Mouse (Mus musculus) gastrocnemius, postnatal 10 days (tissue): Measurements from ENCODE around the gene Bcl11a. TPM values are rescaled to one million over a fixed set of nuclear protein-coding genes. Genes with fewer than 3 reads are reported as not detected.

Source experiments
- DNase-seq: peaks from one replicate; pipeline ENCODE4 v3.0.0; 2021; ENCODE audit warnings: mixed read lengths
- total RNA-seq, 2 experiments: library from RNA; stranded (reverse); gene quantifications; 2 replicates each; pipeline ENCODE4 v1.2.3; 2021

Bcl11a gene
- total RNA-seq, 2 experiments from 2014 or later, result 0.54 to 0.97 TPM

DNA sequence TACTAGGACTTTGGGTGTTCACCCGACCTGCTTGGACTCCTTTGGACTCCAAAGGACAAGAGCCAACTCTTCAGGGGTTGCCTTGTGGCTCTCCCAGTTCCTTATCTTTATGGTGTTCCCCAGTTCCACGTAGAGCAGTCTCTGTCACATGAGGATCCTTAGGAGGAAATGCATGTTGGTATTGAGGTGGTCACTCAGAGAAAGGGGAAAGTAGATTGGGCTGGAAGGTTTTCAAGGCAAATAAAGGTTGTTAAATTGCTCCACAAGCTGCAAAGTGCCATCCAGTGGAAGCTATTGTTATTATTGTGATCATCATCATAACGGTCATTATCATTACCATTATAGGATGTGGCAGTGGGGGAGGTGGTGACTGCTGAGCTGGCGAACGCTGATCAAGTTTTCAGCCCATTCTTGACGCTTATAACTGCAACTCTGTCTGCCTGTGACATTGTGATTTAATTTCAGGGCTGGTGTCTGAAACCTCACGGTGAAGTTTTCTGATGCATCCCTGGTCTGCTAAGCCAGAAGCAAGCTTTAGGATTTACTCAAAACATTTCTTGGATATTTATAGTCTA is 52.4 kb downstream of the Bcl11a start:
- no peak for DNase-seq

DNA sequence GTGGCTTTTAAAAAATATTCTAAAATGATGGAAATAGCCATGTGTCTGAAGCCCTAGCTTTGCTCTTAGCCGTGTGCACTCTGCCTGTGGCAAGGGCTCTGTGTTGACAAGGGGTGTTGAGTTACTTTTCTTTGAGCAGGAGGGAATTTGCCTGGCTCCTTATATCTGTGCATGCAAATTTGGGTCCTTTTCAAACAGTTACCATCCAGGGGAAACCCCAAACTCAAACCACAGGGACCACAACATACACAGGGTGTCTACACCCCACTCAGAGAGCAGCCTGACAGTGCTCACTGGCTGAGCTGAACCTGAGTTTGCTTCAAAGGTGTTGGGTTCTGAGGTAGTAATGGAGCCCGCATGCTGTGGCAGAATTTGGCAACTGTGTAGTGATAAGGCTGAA is 54.0 kb downstream of the Bcl11a start:
- no peak for DNase-seq

DNA sequence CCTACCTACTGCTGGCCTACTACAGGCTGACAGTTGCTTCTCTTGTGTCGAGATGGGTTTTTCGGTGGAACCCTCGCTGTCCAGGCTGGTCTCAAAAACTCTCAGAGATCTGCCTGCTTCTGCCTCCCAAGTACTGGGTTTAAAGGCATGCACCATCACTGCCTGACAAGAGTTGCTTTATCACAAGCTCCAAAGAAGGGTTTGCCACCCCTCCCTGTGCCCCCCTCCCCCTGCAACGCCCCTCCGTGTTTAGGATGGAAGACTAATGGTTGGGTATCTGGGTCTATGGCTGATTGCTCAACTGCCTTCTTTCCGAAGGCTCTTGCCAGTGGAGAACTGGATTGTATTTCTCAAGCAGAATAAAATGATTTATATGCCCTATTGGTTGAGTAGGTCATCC is 54.5 kb downstream of the Bcl11a start:
- DNase-seq, result no peak

DNA sequence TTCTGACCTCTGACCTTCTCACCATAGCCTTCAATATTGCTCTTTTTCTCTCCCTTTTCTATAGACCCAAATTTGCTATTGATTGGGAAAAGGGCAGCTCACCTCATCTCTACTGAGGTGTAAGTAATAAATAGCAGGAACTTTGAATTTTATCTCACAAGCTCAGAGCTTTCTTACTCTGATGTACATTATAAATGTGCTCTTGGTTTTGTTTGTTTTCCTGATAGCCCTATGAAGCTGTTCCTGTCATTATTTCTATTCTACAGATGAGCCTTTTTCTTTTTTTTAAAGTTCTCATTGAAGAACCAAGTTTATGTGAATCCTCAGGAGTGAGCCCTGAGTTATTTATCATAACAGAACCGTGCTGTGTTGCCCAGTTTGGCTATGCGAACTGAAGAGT is 55.0 kb downstream of the Bcl11a start:
- DNase-seq, result no peak

DNA sequence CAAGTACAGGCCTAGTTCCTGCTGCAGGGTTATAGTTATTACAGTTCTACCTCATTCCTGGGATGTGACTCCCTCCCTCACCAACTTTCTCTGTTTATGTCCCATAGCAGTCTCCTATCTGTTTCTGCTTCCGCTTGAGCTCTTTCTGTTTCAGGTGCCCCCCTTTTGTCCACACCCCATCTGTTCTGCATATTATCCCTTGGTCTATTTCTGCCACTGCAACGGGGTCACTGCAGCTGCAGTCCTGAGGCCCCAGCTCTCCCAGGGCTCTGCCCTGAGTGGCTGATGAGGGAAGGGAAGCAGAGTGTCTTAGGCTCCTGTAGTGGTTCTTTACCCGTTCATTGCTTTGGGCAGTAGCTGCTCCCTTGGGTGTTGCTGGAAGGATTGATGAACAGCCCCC is 55.6 kb downstream of the Bcl11a start:
- DNase-seq, result no peak

DNA sequence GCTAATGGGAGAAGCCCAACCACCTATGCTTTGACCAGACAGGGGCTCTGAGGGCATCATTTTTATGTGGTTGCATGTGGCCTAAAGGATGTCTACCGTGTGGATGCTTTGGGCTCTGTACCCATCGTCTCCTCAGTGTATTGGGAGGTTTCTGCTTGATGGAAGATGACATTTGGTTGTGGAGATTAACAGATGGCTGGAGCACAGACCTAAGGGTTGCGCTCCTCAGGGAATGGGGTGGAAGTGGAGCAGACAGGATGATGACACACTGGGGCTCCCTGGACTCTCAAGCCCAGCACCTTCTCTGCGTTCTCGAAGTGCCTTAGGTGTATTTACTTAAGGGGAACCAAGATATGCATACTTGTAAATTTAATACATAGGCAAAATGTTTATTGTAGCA is 56.1 kb downstream of the Bcl11a start:
- no peak for DNase-seq

DNA sequence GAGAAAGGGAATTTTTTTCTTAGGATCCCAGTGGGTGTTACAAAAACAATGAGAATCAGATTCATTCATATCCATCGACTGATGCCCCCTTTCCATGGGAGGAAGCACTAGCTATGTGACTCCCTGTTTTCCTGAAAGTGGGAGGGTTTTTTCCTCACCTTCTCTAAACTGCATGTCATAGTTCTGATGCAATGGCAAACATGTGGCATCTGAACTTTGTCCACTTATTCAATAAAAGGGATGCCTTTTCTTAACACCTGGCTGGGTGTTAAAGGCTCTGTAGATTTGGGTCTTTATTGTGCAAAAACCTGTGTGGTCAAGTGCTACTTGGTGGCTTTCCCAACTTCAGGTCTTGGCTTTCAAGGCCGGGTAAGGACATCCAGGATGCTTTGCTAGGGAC is 57.4 kb downstream of the Bcl11a start:
- no peak for DNase-seq

DNA sequence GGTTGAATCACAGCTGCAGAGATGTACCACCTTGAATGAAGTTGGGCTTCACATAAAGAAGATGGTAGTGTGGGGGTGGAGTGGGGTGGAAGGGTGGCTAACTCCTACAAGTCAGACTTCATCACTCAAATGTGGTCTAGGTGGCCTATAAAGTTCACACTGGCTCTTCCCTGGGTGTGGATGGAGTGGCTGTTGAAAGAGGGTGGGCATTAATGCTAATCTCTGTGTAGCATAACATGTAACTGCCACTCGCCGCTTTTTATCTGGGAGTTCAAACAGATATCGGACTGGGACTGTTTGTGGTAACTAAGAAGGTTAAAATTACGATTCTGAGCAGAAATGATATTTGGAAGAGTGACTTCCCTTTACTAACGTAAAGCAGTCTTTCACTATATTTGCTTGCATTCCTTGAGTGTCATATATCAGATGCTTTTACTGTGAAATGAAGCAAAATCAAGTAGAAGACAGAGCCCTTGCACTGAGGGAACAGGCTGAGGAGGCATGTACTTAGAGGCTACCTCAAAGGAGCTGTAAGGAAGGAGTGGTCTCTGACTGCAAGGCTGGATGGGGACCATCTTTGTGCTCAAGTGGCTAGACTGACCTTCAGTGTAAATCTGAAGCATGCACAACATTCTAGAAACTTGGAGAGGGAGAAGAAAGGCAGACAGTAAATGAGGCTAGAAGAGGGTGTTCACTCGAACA is 58.4 kb downstream of the Bcl11a start:
- no peak for DNase-seq

DNA sequence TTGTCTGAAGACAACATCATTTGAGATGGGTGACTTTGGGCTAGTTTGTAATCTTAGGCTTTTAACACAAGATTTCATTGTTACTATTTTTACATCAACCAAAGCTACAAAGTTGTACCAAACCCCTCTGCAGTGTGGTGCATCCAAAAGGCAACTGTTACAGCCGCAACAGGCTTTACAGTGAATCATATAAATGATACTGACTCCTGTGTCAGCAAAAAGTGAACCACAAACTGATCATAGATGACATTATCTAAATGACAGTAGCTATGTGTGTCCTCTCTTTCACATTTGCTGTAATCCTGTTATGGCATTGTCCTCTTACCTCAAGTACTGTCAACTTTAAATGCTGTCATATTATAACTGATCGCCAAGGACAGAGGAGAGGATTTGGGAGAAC is 60.0 kb downstream of the Bcl11a start:
- no peak for DNase-seq

DNA sequence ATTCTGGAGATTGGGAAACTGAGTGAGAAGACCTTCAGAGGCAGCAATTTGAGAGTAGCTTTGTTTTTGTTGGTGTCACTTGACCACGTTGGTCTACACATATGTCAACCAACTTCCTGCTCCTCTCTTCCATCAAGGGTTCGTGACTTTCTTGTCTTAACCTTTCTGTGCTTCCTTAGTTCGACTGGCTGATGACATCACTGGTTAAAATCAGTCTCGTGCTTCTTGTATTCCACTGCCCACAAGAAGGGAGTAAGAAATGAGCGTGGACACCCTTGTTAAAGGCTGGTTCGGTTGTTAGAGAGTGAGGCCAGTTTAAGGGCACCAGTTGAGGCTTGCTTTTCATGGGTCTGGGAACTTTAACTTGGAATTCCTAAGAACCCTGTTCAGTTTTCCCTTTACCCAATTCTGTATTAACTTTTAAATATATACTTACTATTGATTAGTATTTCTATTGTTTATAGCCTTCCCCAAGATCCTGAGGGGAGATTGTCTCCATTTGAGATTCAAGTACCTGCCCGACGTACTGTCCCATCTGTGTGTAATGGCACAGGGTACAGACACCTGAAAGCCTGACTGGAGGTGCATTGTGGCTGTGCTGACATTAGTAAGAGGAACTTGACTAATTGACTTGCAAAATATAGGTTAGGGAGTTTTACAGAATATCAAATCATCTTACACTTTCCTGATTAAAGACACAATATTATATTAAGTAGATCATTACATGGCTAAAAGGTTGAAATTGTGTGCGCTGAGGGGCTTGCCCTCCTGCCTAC is 60.9 kb downstream of the Bcl11a start:
- DNase-seq, result no peak

DNA sequence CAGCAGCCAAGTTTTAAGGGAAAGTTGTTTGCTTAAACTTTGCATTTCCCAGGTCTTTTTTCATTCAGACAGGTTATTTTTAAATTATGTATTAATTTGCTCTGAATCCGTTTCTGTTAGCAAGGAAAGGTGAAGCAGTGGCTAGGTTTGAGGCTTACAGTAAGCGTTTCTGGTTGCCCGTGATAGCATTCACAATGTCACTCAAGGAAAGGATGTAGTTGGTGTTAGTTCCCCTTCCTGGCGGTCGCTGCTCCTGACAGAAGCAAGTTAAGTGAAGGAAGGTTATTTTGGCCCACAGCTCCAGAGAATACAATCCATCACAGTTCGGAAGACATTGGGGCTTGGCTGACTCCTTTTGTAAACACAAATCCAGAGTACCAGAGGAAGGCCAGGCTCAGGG is 61.6 kb downstream of the Bcl11a start:
- DNase-seq, result no peak

DNA sequence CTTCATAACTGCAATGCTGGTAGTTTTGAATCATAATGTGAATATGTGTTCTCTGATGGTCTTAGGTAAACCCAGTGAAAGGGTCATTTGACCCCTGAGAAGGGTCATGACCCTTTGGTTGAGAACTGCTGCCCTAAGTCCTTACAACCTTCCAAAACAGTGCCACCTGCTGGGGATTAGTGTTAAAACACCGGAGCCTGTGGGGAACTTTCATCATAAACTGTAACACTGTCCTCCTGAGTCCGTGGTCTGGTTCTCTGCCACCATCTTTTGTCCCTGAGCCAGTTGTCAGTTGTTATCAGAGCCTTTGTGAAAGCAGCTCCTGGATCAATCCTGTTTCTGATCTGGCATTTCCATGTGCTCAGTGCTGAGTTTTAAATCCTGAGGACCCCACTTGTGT is 62.1 kb downstream of the Bcl11a start:
- no peak for DNase-seq

DNA sequence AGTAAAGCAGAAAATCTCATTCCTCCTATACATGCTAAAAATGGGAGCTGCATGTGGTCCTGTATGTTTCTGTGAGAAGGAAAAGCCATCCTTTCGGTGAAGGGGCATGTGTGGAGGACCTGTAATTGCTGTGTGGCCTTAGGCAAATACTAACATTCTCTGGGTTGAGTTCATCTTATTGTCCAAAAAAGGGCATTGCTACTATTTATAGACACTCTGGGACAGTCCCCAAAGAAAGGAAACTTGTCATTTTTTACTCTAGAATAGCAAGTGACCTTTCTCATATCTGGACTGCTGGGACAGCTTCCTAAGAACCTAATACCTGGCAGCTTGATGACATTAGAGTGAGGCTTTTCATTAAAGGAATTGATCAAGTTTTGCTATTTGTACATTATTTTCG is 63.1 kb downstream of the Bcl11a start:
- DNase-seq, result no peak

DNA sequence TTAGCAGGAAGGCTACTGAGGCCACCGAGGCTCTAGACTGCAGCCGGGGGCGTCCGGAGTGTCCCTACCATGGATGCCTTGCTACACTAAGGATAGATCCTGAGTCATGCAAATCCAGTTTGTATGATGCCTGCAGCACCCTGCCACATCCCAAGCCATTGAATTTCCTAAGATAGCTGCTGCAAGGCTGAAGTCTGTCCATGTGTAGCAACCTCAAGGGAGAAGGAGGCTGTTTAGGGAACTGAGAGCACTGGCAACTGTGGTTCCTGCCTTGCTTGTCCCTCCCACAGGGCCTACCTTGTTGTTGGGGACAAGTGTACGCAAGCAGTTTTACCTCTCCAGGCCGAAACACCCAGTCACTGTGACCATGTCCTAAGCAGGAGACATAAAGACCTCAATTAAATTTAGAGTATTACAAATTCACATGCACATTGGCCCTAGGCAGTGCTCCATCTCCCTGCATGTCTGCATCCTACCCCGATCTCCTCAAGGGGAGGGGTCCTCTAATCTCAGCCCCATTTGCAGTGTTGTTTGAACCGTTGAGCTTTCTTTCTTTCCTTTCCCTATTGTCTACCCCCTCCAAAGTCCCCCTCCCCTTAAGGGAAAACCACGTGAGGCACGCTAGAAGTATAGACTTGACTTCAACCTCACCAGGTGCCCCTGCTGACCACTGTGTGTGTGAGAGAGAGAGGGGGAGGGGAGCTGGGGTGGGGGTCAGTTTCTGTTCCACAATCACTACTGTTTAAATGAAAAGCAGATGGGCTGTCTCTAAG is 63.8 kb downstream of the Bcl11a start:
- DNase-seq, result no peak

DNA sequence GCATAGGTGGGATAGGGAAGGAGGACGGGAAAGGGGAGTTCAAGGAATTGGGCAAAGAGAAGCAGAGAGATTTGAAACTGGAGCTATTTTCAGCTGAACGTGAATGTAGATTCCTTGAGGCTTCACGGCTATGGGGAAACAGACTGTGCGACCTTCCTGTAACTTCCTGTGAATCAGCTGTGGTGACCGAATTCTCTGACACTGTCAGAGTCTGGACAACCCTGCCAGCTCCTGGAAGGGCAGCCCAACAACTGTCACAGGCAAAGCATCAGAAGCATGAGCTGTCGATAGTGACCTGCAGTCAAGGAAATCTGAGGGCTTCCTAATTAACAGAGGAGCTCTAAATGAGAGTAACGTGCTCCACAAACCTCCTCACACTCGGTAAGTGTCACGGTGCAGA is 64.5 kb downstream of the Bcl11a start:
- DNase-seq, result no peak

DNA sequence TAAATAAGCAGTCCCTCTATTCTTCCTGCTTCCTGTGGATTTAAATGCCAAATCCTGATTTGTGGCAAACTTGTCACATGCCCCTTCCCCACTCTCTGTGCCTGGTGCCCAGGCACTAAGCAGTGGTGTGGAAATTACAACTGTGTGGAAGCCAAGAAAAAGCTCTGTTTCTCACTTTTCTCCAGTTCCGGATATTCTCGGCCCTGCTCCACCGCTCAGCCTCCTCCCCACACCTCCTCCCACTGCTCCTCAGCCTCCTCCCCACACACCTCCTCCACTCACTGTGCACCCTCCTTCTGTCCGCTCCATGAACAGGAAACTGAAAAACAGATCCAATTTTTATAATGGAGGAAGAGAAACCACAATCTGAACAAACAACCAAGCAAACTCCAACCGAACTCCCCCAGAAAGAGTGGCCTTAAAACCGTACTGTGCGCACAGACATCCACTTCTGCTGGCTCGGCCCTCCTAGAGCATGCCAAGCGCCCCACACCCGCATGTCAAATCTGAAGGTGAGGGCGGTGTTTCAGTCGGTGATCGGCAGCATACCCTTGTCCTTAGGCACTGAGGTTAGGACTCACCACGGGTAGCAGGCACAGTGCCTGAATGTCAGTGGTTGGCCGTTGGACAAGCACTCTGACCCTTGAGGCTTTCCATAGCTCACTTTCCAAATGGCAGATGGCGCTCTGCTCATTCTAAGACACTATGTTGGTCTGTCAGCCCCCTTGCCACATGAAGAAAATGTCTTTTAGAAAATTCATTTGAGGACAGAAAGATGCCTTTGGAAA is 66.5 kb downstream of the Bcl11a start:
- no peak for DNase-seq

DNA sequence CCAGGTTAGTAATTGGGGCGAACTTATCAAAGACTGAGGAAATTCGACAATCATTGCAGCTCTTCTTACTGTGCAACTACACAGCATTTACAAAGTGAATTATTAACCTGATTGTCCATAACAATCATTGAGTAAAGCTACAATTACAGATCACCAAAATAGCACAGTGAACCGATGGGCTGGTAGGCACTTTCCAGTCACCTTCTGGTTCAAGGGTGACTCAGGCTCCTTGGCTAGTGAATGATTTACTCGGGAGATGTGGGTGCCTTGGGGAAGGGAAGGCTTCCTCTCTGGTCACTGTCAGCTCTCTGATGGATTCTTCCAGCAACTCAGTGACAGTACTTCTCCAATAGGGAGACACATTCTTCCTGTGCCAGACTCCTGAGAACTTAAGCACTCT is 68.2 kb downstream of the Bcl11a start:
- no peak for DNase-seq

DNA sequence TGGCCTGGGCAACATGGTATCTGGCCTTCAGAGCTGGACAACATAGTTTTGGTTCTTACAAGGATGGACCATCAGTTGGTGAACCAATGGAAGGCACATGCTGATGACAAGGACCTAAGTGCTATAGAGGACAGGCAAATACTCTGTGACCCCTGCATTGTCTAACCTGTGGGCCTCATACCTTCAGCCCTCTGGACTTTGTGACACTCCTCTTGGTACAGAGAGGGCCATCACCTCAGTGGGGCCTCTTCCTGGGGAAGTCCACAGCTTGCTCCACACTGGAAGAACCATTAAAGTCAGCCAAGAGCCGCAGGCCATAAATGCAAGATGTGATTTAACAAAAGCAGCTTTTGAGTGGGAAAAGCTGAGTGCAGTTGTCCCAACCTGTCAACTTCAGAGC is 68.6 kb downstream of the Bcl11a start:
- DNase-seq, result no peak

DNA sequence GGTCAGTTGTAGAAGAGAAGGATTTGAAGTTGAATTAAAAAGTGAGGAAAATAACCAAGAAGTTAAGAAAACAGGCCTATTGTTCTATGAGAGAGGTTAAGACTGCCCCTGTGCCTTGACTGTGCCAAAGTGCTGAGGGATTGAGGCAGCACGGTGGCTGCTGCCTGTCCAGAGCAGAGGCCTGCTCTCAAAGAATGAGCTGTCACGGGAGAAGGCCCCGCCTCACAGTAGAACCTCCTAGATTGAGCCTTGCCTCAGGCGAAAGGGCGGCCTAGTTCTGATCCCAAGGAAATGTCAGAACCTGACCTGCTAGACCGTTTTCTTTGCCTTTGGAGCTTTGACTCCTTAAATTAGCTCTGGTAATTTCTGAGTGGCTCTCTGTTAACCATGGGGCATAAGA is 69.8 kb downstream of the Bcl11a start:
- no peak for DNase-seq

DNA sequence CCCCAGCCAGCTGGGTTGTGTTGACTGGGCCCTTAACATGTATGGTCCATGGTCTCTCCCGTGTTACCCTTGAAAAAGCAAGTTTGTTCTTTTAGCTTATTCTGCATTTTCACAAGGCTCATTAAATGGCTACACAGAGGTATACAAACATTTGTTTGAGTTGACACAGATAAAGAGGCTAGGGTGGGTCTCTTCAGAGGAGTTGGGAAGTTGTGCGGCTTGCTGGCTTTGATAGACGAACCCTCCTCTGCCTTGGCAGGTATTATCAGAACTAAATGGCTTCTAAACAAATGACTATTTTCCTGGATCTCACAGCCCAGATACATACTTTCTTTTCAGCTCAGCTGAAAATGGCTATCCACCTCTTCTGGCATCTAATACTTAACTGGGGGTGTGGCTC is 70.7 kb downstream of the Bcl11a start:
- DNase-seq, result no peak

DNA sequence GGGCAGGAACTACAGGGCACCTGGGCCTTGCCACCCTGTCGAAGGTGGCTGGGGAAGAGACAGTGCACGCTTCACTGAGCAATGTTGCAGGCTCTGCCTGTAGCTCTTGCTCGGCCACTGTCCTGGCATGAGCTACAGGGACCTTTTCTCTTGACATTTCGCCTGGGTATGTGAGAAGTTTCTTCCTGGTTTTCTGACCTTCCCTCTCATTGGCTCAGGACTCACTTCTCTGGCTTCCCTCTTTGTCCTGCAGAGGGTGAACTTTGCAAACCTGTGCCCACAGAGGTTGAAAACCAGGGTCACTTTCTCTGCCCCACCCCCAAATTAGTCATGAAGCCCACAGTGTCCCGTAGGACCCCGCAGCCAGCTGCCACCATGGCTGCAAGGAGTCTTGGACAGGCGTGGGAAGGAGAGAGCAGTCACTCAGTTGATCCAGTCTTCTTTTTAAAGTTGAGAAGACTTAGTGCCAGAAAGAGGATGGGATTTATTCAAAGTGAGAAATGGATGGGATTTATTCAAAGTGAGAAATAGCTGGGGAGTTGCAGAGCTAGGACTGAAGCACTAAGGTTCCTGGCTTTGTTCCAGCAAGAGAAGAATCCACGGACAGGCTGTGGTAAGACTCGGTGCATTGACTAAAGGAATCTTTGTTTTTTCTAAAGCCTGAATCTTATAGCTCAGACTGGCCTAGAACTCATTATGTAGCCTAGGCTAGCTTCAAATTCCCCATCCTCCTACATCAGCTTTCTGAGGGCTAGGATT is 71.8 kb downstream of the Bcl11a start:
- DNase-seq, result no peak
